Mouse (Mus musculus): ENCODE measurements around the gene D630039A03Rik. TPM values are rescaled to one million over a fixed set of nuclear protein-coding genes. Genes with fewer than 3 reads are reported as not detected.

The D630039A03Rik gene
- polyA plus RNA-seq, 1 experiment from 2014 or later: 0.07 TPM

GRCm38 (mm10) chr4:57904638-57905037 lies 11.5 kb downstream of the D630039A03Rik start:
- 37% methylated on average over 9 of the region's 9 CpGs for WGBS (ENCODE audit: insufficient replicate concordance)

GRCm38 (mm10) chr4:57904211-57904610 lies 11.9 kb downstream of the D630039A03Rik start:
- Histone ChIP-seq H3K36me3 (ENCODE audit: control insufficient read depth, insufficient read depth, low read length) (no peaks in the 10 kb centered on the region), H3K9ac (ENCODE audit: low read depth, low read length) (no peak overlapping the region), H3K27me3 (ENCODE audit: control insufficient read depth, insufficient read depth, low read length) (no peaks in the 10 kb centered on the region), H3K27ac (ENCODE audit: low read depth, low read length) (no peak overlapping the region), H3K9me3 (replicated peaks; ENCODE audit: control insufficient read depth, low read length) (no peaks in the 10 kb centered on the region), H3K4me2 (no peak overlapping the region), H3K4me1 (ENCODE audit: control insufficient read depth, insufficient read depth, low read length) (no peaks in the 10 kb centered on the region), H3K4me3 (ENCODE audit: low read depth, low read length) (no peak overlapping the region)
- ATAC-seq (replicated peaks; ENCODE audit: insufficient number of reproducible peaks, low FRiP score, low TSS enrichment): no peak
- WGBS (ENCODE audit: insufficient replicate concordance): 11% methylated on average over 5 of the region's 5 CpGs

More at GRCm38 (mm10) chr4:57904638-57905037, 11.5 kb downstream of the D630039A03Rik start:
- H3K4me2 ChIP-seq: no peak overlapping the region
- H3K9me3 ChIP-seq (replicated peaks; ENCODE audit: control insufficient read depth, low read length): no peaks in the 10 kb centered on the region
- no peaks in the 10 kb centered on the region for H3K4me1 ChIP-seq (ENCODE audit: control insufficient read depth, insufficient read depth, low read length)
- H3K9ac ChIP-seq (ENCODE audit: low read depth, low read length): no peak overlapping the region
- no peak overlapping the region for H3K4me3 ChIP-seq (ENCODE audit: low read depth, low read length)
- no peaks in the 10 kb centered on the region for H3K27me3 ChIP-seq (ENCODE audit: control insufficient read depth, insufficient read depth, low read length)
- ATAC-seq (replicated peaks; ENCODE audit: insufficient number of reproducible peaks, low FRiP score, low TSS enrichment): no peak
- H3K36me3 ChIP-seq (ENCODE audit: control insufficient read depth, insufficient read depth, low read length): no peaks in the 10 kb centered on the region
- no peak overlapping the region for H3K27ac ChIP-seq (ENCODE audit: low read depth, low read length)

GRCm38 (mm10) chr4:57902619-57903018 lies 13.5 kb downstream of the D630039A03Rik start:
- no peak overlapping the region for H3K4me3 ChIP-seq (ENCODE audit: low read depth, low read length)
- no peaks in the 10 kb centered on the region for H3K36me3 ChIP-seq (ENCODE audit: control insufficient read depth, insufficient read depth, low read length)
- H3K4me2 ChIP-seq: no peak overlapping the region
- H3K27me3 ChIP-seq (ENCODE audit: control insufficient read depth, insufficient read depth, low read length): no peaks in the 10 kb centered on the region
- no peaks in the 10 kb centered on the region for H3K9me3 ChIP-seq (replicated peaks; ENCODE audit: control insufficient read depth, low read length)
- WGBS (ENCODE audit: insufficient replicate concordance): 81% methylated on average over 5 of the region's 5 CpGs
- no peak overlapping the region for H3K27ac ChIP-seq (ENCODE audit: low read depth, low read length)
- H3K4me1 ChIP-seq (ENCODE audit: control insufficient read depth, insufficient read depth, low read length): no peaks in the 10 kb centered on the region
- H3K9ac ChIP-seq (ENCODE audit: low read depth, low read length): no peak overlapping the region
- no peak for ATAC-seq (replicated peaks; ENCODE audit: insufficient number of reproducible peaks, low FRiP score, low TSS enrichment)

- Histone ChIP-seq H3K4me2 (no peak overlapping the region), H3K36me3 (ENCODE audit: control insufficient read depth, insufficient read depth, low read length) (no peaks in the 10 kb centered on the region), H3K27me3 (ENCODE audit: control insufficient read depth, insufficient read depth, low read length) (no peaks in the 10 kb centered on the region), H3K9ac (ENCODE audit: low read depth, low read length) (no peak overlapping the region), H3K4me1 (ENCODE audit: control insufficient read depth, insufficient read depth, low read length) (no peaks in the 10 kb centered on the region), H3K27ac (ENCODE audit: low read depth, low read length) (no peak overlapping the region), H3K4me3 (ENCODE audit: low read depth, low read length) (no peak overlapping the region), H3K9me3 (replicated peaks; ENCODE audit: control insufficient read depth, low read length) (no peaks in the 10 kb centered on the region)
- WGBS (ENCODE audit: insufficient replicate concordance): 14% methylated on average over 4 of the region's 4 CpGs
- ATAC-seq (replicated peaks; ENCODE audit: insufficient number of reproducible peaks, low FRiP score, low TSS enrichment): no peak
Observed at GRCm38 (mm10) chr4:57901210-57901609, 14.9 kb downstream of the D630039A03Rik start.

DNA sequence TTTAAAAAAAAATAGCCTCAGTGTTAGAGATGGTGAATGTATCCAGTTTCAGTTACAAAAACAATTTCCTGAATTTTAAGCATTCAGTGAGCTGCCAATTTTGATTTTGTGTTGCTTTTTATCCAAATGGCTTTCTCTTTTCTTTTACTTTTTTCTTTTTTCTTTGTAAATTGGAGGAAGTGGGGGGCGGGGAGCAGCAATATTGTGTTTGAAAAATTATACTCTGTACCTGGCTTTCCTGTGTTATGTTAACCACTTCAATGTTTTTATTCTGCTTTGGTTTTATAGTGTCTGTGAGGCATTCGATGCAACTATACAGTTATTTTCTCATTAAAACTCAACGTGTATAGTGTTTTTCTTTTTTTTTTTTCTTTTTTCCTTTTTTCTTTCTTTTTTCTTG lies 19.5 kb downstream of the D630039A03Rik start:
- 87% methylated on average over 3 of the region's 3 CpGs for WGBS (ENCODE audit: insufficient replicate concordance)
- Histone ChIP-seq H3K9ac (ENCODE audit: low read depth, low read length) (no peak overlapping the region), H3K27me3 (ENCODE audit: control insufficient read depth, insufficient read depth, low read length) (no peaks in the 10 kb centered on the region), H3K4me2 (no peak overlapping the region), H3K4me1 (ENCODE audit: control insufficient read depth, insufficient read depth, low read length) (peaks cover 6% of the 10 kb centered on the region; the same call in 1 of the 2 replicates), H3K4me3 (ENCODE audit: low read depth, low read length) (no peak overlapping the region), H3K36me3 (ENCODE audit: control insufficient read depth, insufficient read depth, low read length) (peaks cover 3% of the 10 kb centered on the region; the same call in 1 of the 2 replicates), H3K27ac (ENCODE audit: low read depth, low read length) (no peak overlapping the region), H3K9me3 (replicated peaks; ENCODE audit: control insufficient read depth, low read length) (no peaks in the 10 kb centered on the region)
- no peak for ATAC-seq (replicated peaks; ENCODE audit: insufficient number of reproducible peaks, low FRiP score, low TSS enrichment)

DNA sequence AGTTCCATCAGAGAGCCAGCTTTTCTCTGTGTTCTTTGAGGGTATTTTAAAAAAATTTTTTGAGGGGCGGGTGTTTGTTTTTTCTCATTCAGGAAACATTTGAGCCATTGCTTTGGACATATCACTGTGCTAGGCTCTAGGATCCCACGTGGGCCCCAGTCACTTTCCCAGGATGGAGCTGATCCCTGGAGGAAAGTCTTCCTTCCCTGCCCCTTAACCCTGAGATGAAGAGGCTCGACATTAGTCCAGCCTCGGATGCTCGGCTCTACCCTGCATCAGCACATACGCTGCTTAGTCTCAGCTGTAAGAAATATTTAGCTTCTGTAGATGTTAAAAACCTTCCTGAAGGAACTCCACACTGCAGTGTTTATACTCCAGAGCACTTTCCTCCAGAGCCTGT lies 20.2 kb downstream of the D630039A03Rik start:
- Histone ChIP-seq H3K36me3 (ENCODE audit: control insufficient read depth, insufficient read depth, low read length) (peaks cover 3% of the 10 kb centered on the region; the same call in 1 of the 2 replicates), H3K9ac (ENCODE audit: low read depth, low read length) (no peak overlapping the region), H3K4me1 (ENCODE audit: control insufficient read depth, insufficient read depth, low read length) (peaks cover 6% of the 10 kb centered on the region; the same call in 1 of the 2 replicates), H3K4me2 (no peak overlapping the region), H3K9me3 (replicated peaks; ENCODE audit: control insufficient read depth, low read length) (no peaks in the 10 kb centered on the region), H3K27ac (ENCODE audit: low read depth, low read length) (no peak overlapping the region), H3K27me3 (ENCODE audit: control insufficient read depth, insufficient read depth, low read length) (no peaks in the 10 kb centered on the region), H3K4me3 (ENCODE audit: low read depth, low read length) (no peak overlapping the region)
- WGBS (ENCODE audit: insufficient replicate concordance): 52% methylated on average over 6 of the region's 6 CpGs
- ATAC-seq (replicated peaks; ENCODE audit: insufficient number of reproducible peaks, low FRiP score, low TSS enrichment): no peak

GRCm38 (mm10) chr4:57895140-57895539 lies 21.0 kb downstream of the D630039A03Rik start:
- Histone ChIP-seq H3K4me1 (ENCODE audit: control insufficient read depth, insufficient read depth, low read length) (peaks cover 6% of the 10 kb centered on the region; the same call in 1 of the 2 replicates), H3K27ac (ENCODE audit: low read depth, low read length) (peak overlapping the region; percentile 3; the same call in 1 of the 2 replicates), H3K36me3 (ENCODE audit: control insufficient read depth, insufficient read depth, low read length) (peaks cover 3% of the 10 kb centered on the region; the same call in 1 of the 2 replicates), H3K9me3 (replicated peaks; ENCODE audit: control insufficient read depth, low read length) (no peaks in the 10 kb centered on the region), H3K4me2 (no peak overlapping the region), H3K9ac (ENCODE audit: low read depth, low read length) (no peak overlapping the region), H3K4me3 (ENCODE audit: low read depth, low read length) (no peak overlapping the region), H3K27me3 (ENCODE audit: control insufficient read depth, insufficient read depth, low read length) (no peaks in the 10 kb centered on the region)
- 50% methylated on average over 5 of the region's 5 CpGs for WGBS (ENCODE audit: insufficient replicate concordance)
- ATAC-seq (replicated peaks; ENCODE audit: insufficient number of reproducible peaks, low FRiP score, low TSS enrichment): no peak

DNA sequence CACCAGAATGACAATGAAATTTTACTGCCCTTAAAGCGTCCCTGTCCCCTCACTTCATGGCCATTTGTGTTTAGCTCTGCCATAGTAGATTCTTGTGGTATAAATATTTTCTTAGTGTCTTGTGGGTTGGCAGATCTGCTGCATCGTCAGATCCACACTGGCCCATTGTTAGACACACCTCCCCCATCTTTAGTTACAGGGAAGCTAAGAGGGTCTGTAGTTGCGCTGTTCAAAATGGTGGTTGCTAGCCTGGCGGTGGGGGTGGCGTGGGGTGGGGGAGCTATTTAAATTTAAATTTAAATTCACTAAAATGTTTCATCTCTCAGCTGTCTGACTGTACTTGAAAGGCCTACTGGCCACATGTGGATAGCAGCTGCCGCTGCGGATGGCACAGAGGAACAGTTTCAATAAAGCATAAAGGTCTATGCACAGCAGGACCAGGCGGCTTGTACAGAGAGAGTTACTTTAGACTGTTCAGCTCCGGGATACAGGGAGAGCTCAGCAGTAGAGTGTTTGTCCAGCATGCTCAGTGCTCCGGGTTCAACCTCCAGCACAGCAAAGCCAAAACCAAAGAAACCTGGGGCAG lies 24.0 kb downstream of the D630039A03Rik start:
- Histone ChIP-seq H3K27ac (ENCODE audit: low read depth, low read length) (no peak overlapping the region), H3K4me2 (no peak overlapping the region), H3K4me3 (ENCODE audit: low read depth, low read length) (no peak overlapping the region), H3K9me3 (replicated peaks; ENCODE audit: control insufficient read depth, low read length) (no peaks in the 10 kb centered on the region), H3K4me1 (ENCODE audit: control insufficient read depth, insufficient read depth, low read length) (peaks cover 9% of the 10 kb centered on the region; the same call in 1 of the 2 replicates), H3K27me3 (ENCODE audit: control insufficient read depth, insufficient read depth, low read length) (no peaks in the 10 kb centered on the region), H3K36me3 (ENCODE audit: control insufficient read depth, insufficient read depth, low read length) (peaks cover 3% of the 10 kb centered on the region; the same call in 1 of the 2 replicates), H3K9ac (ENCODE audit: low read depth, low read length) (no peak overlapping the region)
- ATAC-seq (replicated peaks; ENCODE audit: insufficient number of reproducible peaks, low FRiP score, low TSS enrichment): no peak
- WGBS (ENCODE audit: insufficient replicate concordance): 87% methylated on average over 10 of the region's 10 CpGs

- peaks cover 17% of the 10 kb centered on the region for H3K4me1 ChIP-seq (ENCODE audit: control insufficient read depth, insufficient read depth, low read length)
- no peak overlapping the region for H3K4me3 ChIP-seq (ENCODE audit: low read depth, low read length)
- H3K9me3 ChIP-seq (replicated peaks; ENCODE audit: control insufficient read depth, low read length): no peaks in the 10 kb centered on the region
- peaks cover 3% of the 10 kb centered on the region; the same call in 1 of the 2 replicates for H3K36me3 ChIP-seq (ENCODE audit: control insufficient read depth, insufficient read depth, low read length)
- H3K27me3 ChIP-seq (ENCODE audit: control insufficient read depth, insufficient read depth, low read length): no peaks in the 10 kb centered on the region
- ATAC-seq (replicated peaks; ENCODE audit: insufficient number of reproducible peaks, low FRiP score, low TSS enrichment): no peak
- 90% methylated on average over 8 of the region's 8 CpGs for WGBS (ENCODE audit: insufficient replicate concordance)
- no peak overlapping the region for H3K4me2 ChIP-seq
- no peak overlapping the region for H3K27ac ChIP-seq (ENCODE audit: low read depth, low read length)
- no peak overlapping the region for H3K9ac ChIP-seq (ENCODE audit: low read depth, low read length)
Observed at GRCm38 (mm10) chr4:57889773-57890172, 26.3 kb downstream of the D630039A03Rik start.

All from heart, embryonic 11.5 days (tissue).